Mouse (Mus musculus) B cell, adult 2 months (primary cell): ENCODE data around the gene Tanc2.
A peak's percentile ranks its signal among the peaks of the same experiment; 100 is the strongest.

ENCODE experiments used
- DNase-seq, 2 experiments: peaks; one replicate each; pipeline ENCODE4 v3.0.0; 2022

The Tanc2 gene

GRCm38 (mm10) chr11:105837962-105838361 is 248.2 kb downstream of the Tanc2 start:
- no peak for DNase-seq

- no peak for DNase-seq
These were observed 256.1 kb downstream of the Tanc2 start for GRCm38 (mm10) chr11:105845901-105846300.

DNA sequence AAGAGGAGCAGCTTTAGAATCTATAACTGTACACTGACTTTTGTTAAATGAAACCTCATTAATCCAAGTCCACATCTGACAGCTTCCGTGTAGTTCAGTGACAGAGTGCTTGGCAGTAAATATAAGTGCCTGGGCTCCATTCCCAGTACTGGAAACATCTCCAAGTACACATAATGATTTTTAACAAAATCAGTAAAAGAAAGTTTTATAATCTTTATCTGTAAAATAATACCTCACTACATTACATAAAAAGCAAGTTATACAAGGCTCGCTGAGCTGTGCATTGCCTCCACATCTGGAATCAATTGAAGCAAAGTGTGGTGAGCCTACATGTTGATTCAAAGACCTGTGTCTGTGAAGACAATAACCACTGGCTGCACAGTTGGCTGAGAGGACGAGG is 265.7 kb downstream of the Tanc2 start:
- DNase-seq: no peak

GRCm38 (mm10) chr11:105858063-105858462 is 268.3 kb downstream of the Tanc2 start:
- DNase-seq: no peak

- DNase-seq: no peak
These were observed 295.8 kb downstream of the Tanc2 start for GRCm38 (mm10) chr11:105885558-105885957.

DNA sequence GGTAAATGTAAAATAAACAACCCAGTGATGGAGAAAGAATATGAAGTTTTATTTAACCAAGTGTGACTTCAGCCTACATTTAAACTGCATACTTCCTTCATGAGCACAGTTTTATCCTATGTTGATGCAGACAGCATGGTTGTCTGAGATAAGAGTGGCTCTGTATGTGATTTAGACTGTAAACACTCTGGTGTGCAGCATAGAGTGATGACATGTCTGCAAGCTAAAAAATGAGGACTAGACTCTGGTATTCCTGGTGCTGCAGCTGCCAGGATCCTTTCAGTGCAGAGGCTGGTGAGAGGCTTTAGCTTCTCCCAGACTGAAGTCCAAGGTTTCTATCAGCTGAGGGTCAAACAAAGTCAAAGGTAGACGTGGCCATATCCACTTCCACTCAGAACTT is 297.5 kb downstream of the Tanc2 start:
- DNase-seq: no peak

- no peak for DNase-seq
These were observed 309.4 kb downstream of the Tanc2 start for GRCm38 (mm10) chr11:105899151-105899550.

DNA sequence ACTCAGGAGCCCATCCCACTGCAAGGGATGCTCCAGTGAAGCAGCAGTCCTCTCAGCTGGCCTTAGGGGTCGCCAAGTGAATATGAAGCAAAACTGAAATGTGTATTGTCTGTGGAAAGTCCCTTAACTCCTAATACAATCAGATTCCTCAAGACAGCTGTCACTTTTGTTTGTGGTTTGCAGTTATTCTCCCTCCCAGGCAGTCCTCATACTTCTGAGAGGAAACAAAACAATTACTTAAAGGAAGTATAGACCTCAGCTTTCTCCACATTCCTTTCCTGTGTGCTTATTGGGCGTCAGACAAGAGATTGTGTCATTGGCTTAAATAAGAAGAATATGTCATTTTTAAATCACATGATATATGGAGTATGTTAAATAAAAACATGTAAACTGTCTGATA is 311.7 kb downstream of the Tanc2 start:
- DNase-seq: peak in 1 of 2 experiments; percentile 7

DNA sequence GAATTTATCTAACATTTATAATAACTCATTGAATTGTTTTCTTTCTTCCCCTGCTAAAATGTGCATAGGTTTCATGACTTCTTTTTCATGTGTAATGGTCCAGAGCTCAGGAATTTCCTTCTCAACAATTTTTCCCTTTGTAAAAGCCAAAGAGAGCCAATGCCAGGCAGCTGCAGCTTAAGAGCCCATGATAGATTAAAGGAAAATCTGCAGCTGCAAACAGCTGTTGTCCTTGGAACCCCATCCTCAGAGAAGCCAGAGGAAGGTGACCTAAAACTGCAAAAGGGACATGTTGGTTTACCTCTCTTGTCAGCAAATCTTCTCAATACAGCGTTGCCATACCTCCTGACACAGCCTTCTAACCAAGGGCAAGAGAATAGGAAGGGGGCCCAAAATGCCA is 313.2 kb downstream of the Tanc2 start:
- DNase-seq: no peak

DNA sequence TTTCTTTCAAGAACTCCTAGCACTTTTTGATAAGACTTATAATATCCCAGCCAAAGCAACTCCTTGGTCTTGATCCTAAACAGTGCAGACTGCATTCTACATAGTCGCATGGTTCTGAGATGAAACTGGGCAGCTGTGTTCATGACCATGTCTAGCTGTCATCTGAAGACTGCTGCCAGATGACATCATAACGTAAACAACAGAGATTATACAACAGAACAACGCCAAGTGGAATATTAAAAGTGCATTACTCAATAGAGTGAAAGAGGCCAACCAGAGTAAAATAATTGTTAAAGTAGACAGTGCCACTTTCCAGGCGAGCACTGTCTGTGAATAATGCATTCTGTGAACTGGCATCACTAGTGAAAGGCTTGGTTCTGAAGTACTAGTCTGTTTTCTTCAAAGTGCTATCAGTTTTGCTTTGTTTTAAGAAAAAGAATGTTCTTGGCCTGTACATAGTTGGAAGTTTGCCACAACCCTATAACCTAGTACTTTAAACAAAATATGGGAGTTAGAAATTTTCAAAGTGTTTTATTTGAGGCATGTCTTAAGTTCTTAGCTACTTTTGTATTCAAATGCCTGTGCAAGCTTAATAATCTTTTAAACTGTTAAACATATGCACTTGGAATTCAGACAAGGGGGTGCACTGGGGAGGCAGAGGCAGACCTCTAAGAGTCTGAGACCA is 315.9 kb downstream of the Tanc2 start:
- no peak for DNase-seq

GRCm38 (mm10) chr11:105907381-105907780 is 317.6 kb downstream of the Tanc2 start:
- DNase-seq: no peak

DNA sequence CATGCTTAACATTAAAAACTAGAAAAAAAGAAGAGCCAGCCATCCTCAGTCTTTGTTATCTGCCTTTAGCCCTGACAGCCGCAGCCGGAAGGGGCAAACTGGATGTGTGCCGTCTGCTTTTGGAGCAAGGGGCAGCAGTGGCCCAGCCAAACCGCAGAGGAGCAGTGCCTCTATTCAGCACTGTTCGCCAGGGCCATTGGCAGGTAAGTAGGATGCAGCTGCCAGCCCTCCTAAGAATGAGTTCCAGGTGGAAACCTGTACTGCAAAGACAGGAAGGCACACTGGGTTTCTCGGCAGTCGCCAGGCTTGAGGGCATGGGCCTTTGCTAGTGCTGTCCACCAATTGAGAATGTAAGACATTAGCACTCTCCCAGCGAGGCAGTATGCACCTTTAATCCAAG is 319.1 kb downstream of the Tanc2 start:
- no peak for DNase-seq

DNA sequence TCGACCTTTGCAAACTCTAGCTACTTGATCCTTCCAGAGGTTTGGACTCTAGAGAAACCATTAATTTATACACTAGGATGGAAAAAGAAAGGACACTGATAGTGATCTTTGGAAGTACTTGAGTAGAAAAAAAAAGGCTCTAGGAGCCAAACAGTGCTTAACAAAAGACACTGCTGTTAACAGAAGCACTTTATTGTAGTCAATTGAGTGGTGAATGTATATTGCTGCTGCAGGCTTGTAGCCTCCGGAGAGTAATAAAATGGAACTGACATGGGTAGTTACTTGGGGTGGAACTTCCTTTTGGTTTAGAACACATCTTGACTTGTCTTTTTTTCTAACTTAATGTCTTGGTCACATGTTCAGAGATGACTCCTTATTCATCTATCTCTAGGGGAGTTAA is 319.8 kb downstream of the Tanc2 start:
- DNase-seq: no peak

GRCm38 (mm10) chr11:105911149-105911548 is 321.4 kb downstream of the Tanc2 start:
- DNase-seq: no peak

GRCm38 (mm10) chr11:105911592-105912375 is 322.0 kb downstream of the Tanc2 start:
- DNase-seq: peak; percentile 78 to 81

- DNase-seq: no peak
These were observed 323.8 kb downstream of the Tanc2 start for GRCm38 (mm10) chr11:105913580-105913979.

DNA sequence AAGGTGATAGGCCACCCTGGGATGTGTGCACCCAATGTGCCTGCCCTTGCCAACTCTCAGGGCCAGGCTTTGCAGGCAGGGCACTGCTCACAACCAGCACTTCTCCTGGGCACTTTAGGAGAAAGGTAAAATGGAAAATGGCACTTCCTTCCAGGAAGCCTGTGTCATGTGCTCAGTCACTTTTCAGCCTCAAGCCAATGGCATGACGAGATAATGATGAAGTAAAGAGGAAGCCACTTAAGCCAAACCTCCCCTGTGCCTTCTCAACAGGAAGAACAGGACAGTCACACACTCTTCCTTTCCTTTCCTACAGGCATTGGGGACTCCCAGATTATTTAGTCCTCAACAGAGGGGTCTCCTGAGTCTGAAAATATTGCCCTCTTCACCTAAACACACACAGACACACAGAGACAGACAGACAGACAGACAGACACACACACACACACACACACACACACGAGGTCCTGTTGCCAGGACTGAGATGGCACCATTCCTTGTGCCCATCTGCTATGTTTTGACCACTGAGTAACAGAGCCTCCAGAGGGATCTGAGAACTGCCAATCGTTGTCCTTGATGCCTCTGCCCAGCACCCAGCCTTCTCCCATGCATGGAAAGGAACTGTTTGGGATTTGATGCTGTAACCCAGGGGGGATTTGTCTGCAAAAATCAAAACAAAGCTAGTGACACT is 330.5 kb downstream of the Tanc2 start:
- DNase-seq: no peak

DNA sequence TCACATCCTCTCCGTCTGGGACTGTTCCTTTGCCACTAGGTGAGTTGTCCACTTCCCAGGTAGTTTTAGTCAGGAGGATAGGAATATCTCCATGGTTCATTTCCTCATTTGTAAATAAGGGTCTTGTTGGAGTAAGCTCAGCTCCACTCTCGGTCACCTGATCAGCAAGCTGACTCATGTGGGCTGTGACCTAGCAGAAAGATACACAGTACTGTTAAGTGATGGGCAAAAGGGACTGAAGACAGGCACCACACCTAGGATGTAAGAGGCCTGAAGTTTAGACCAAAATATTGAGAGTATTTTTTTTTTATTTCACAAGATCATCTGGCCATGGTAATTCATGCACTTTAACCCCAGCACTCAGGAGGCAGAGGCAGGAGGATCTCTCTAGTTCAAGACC is 331.1 kb downstream of the Tanc2 start:
- DNase-seq: no peak

- no peak for DNase-seq
These were observed 331.5 kb downstream of the Tanc2 start for GRCm38 (mm10) chr11:105921275-105921674.

GRCm38 (mm10) chr11:105922769-105923663 is 333.2 kb downstream of the Tanc2 start:
- DNase-seq: no peak

DNA sequence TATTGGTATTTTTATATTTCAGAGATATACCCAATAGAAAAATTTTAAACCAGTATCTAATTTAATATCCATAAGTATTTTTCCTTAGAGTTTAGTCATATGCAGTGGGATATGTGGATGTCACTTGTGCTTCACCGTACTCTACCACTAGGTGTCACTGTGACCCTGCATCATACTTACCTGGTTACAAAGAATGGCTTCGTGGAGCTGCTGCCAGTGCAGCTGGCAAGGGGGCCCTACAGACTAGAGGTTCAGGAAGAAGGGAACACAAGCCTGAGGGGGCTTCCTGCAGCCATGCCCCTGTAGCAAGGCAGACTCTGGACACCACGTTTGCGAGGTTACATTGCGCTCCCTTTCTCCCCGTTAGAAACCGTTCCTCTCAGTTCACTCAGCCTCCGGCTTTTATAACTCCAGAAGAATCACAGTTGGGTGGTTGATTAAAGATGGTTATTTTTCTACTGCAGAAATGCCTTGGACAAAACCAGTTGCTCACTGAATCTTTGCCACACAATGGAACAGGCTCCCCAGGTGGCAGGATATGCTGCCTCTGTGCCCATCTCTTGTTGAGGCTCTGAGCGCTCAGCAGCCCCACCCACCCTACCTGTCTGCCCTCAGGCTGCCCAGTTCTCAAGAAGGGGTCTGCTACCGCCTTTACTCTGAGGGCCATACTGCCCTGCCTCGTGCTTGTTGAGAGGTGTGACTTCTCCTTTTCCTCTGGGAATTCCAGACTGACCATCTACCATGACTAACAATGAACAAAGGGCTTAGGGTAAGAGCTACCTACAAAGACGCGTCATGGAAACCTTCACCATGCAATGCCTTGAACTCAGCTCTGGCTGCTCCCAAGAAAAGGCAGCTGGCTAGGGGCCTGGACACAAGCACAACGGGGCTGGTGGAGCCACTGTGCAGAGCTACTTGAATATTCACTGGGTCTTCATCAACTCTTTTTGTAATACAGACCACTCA is 337.6 kb downstream of the Tanc2 start:
- DNase-seq: peak; percentile 77 to 78

DNA sequence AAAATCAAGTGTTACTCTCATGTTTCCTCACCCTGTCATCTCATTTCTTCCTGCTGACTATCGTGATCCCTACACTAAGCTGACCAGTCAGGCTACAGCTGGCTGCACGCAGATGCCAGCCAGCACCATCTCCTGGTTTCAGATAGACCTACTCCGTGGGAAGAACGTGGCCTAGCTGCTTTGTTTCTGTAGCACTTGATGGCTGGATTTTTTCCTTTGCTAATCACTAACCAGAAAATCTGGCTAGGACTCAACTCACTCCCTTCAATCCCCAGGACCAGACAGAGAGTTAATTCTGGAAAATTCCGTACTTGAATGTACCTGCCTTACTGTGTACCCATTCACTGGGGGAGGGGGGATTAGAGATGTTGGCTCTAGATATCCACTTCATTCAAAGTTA is 338.4 kb downstream of the Tanc2 start:
- no peak for DNase-seq
